Mouse (Mus musculus): Measurements from ENCODE around the gene Ugt1a10. TPM values are rescaled to one million over a fixed set of nuclear protein-coding genes. Genes with fewer than 3 reads are reported as not detected.

Ugt1a10 gene
- total RNA-seq, 1 experiment from 2014 or later = not detected

Small RNAs within 50 kb of the gene (microRNA-seq; reads per million reads assigned to microRNA genes)
- 0 reads per million in 2 experiments for gene Gm25198

Other genes with a start within 250 kb of the Ugt1a10 start
- 54.7 and 62.5 TPM in 2 replicates for gene Dgkd, start 202.1 kb upstream of the Ugt1a10 start, total RNA-seq (2021)
- gene Usp40, start 46.8 kb upstream of the Ugt1a10 start, total RNA-seq (2021) = 24.4 and 32.9 TPM in 2 replicates
- gene Ugt1a9, start 15.4 kb downstream of the Ugt1a10 start, total RNA-seq (2021) = 0.67 TPM in 1 of 2 replicates, not detected in the other
- not detected in 2 replicates for gene Ugt1a8, start 32.4 kb downstream of the Ugt1a10 start, total RNA-seq (2021)
- gene Ugt1a7c, start 39.7 kb downstream of the Ugt1a10 start, total RNA-seq (2021) = 0.61 and 1.4 TPM in 2 replicates
- 5.5 and 7.0 TPM in 2 replicates for gene Ugt1a6b, start 47.9 kb downstream of the Ugt1a10 start, total RNA-seq (2021)
- 8.0 and 12.2 TPM in 2 replicates for gene Ugt1a6a, start 79.4 kb downstream of the Ugt1a10 start, total RNA-seq (2021)
- gene Ugt1a5, start 110.6 kb downstream of the Ugt1a10 start, total RNA-seq (2021) = 0.58 TPM in 1 of 2 replicates, not detected in the other
- gene Ugt1a2, start 145.2 kb downstream of the Ugt1a10 start, total RNA-seq (2021) = 0.21 TPM in 1 of 2 replicates, not detected in the other
- 3.4 and 5.9 TPM in 2 replicates for gene Dnajb3, start 150.4 kb downstream of the Ugt1a10 start, total RNA-seq (2021)
- 27.4 and 28.3 TPM in 2 replicates for gene Ugt1a1, start 156.6 kb downstream of the Ugt1a10 start, total RNA-seq (2021)
- gene Mroh2a, start 171.6 kb downstream of the Ugt1a10 start, total RNA-seq (2021) = 0.33 TPM in 1 of 2 replicates, not detected in the other
- 58.4 and 64.0 TPM in 2 replicates for gene Hjurp, start 222.2 kb downstream of the Ugt1a10 start, total RNA-seq (2021)
- not detected in 2 replicates for gene Trpm8, start 222.3 kb downstream of the Ugt1a10 start, total RNA-seq (2021)

Data from adrenal gland, postnatal 25 days (tissue).